Comparison of ENCODE assay signal across 8 mouse cellular contexts in the genomic region with DNA sequence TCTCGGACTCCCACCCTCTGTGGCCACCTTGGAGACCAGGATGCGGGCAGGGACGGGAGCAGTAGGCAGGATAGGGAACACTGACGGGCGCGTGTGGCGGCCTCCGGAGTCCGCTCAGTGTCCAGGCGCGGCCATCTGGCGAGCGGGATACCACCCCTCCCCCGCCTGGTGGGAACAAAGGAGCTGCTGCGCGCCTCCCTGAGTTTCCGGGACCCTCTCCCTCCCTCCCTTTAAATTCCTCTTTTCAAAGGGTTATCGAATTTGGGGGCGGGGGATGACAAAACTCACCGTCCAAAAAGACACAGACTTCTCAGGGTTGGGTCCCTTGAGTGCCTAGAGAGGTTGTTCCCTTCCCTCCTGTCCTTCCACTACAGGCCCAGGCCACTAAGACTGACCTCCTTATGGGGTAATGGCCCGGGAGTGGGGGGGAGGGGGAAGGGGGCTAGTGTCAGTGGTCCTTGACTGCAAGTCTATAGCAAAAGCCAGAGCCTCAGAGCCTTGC. TPM values are rescaled to one million over a fixed set of nuclear protein-coding genes. Genes with fewer than 3 reads are reported as not detected.
DNase-seq lines count a peak whose midpoint lies in the region; ATAC-seq and TF ChIP-seq lines count a peak whose summit lies in the region.

No protein-coding gene starts in this region.

- H3K4me2 ChIP-seq in liver, embryonic 11.5 days: peak overlapping the region; percentile 89

- H3K9me3 ChIP-seq in forebrain, embryonic 10.5 days: no peaks in the 10 kb centered on the region
- H3K9me3 ChIP-seq in liver, embryonic 11.5 days (ENCODE audit: control insufficient read depth, low read length): no peaks in the 10 kb centered on the region

- under 1% methylated on average over 21 of the region's 21 CpGs for WGBS in forebrain, embryonic 10.5 days
- 1% methylated on average over 21 of the region's 21 CpGs for WGBS in liver, embryonic 11.5 days

- peaks cover 31% of the 10 kb centered on the region for H3K36me3 ChIP-seq in C2C12 (ENCODE audit: control insufficient read depth, insufficient read depth)
- H3K36me3 ChIP-seq in forebrain, embryonic 10.5 days (replicated peaks): peaks cover 42% of the 10 kb centered on the region
- peaks cover 25% of the 10 kb centered on the region for H3K36me3 ChIP-seq in liver, embryonic 11.5 days (ENCODE audit: control insufficient read depth, insufficient read depth, low read length)

- intact Hi-C loops in gastrocnemius, adult 2 months (cut with DNase I): no loop called here
- intact Hi-C loops in left cerebral cortex, postnatal 25 days (cut with DNase I): no loop called here
- intact Hi-C loops in left cerebral cortex, postnatal 36 days (cut with DNase I): loop anchor here (2.0 kb wide), 1 partner anchor 40 kb away; the partner anchor contains the start of genes Gps1 and Rfng

- peaks cover 37% of the 10 kb centered on the region for H3K79me3 ChIP-seq in C2C12 (ENCODE audit: low read depth)

- peaks cover 41% of the 10 kb centered on the region for H3K79me2 ChIP-seq in C2C12 (ENCODE audit: control insufficient read depth, insufficient read depth)

- H3K4me3 ChIP-seq in gastrocnemius, adult 2 months: peak overlapping the region; percentile 95
- peak overlapping the region; percentile 96 for H3K4me3 ChIP-seq in C2C12 (ENCODE audit: insufficient read depth, poor library complexity, severe bottlenecking)
- H3K4me3 ChIP-seq in forebrain, embryonic 10.5 days: peak overlapping the region; percentile 94
- peak overlapping the region; percentile 81 for H3K4me3 ChIP-seq in liver, embryonic 11.5 days (ENCODE audit: low read depth, low read length)

- peaks cover 63% of the 10 kb centered on the region for H3K4me1 ChIP-seq in forebrain, embryonic 10.5 days
- peaks cover 33% of the 10 kb centered on the region for H3K4me1 ChIP-seq in liver, embryonic 11.5 days (replicated peaks; ENCODE audit: control insufficient read depth, insufficient read depth, low read length)

- no peak for DNase-seq in gastrocnemius, adult 2 months
- no peak for DNase-seq in gastrocnemius, postnatal 25 days
- DNase-seq in forebrain, embryonic 10.5 days (ENCODE audit: extremely low spot score, low spot score): no peak
- no peak for DNase-seq in liver, embryonic 11.5 days (ENCODE audit: low spot score)
- DNase-seq in yolk sac, embryonic 10.5 days (ENCODE audit: low spot score): no peak
- no peak for DNase-seq in left cerebral cortex, postnatal 25 days (ENCODE audit: low spot score in 2 of 2)
- no peak for DNase-seq in left cerebral cortex, postnatal 36 days (ENCODE audit: low spot score in 2 of 2)

- H3K27ac ChIP-seq in gastrocnemius, adult 2 months: peak overlapping the region; percentile 85
- peak overlapping the region; percentile 99 for H3K27ac ChIP-seq in forebrain, embryonic 10.5 days
- peak overlapping the region; percentile 81 for H3K27ac ChIP-seq in liver, embryonic 11.5 days (ENCODE audit: low read depth, low read length)

- TF ChIP-seq CTCF in gastrocnemius, adult 2 months (IDR thresholded peaks at IDR 0.05): no peak
- no peak for TF ChIP-seq CTCF in C2C12 (IDR thresholded peaks at IDR 0.05; ENCODE audit: control insufficient read depth, insufficient read depth, insufficient read length)

- H3K27me3 ChIP-seq in C2C12 (ENCODE audit: control insufficient read depth, insufficient read depth, insufficient read length): no peaks in the 10 kb centered on the region
- H3K27me3 ChIP-seq in forebrain, embryonic 10.5 days (ENCODE audit: poor library complexity, severe bottlenecking): no peaks in the 10 kb centered on the region
- no peaks in the 10 kb centered on the region for H3K27me3 ChIP-seq in liver, embryonic 11.5 days (replicated peaks; ENCODE audit: control insufficient read depth, insufficient read depth, low read length)

- H3ac ChIP-seq in C2C12 (ENCODE audit: control insufficient read depth, insufficient read length, low read depth): peak overlapping the region; percentile 78

- H3K9ac ChIP-seq in liver, embryonic 11.5 days (ENCODE audit: low read depth, low read length): peak overlapping the region; percentile 89

- ATAC-seq in liver, embryonic 11.5 days (replicated peaks; ENCODE audit: low FRiP score): no peak; the same call in 1 of the 2 replicates

TF ChIP-seq in C2C12, 6 proteins besides CTCF, POLR2A, EP300 and RAD21:
- TF ChIP-seq USF1 (IDR thresholded peaks at IDR 0.05; ENCODE audit: low read depth): no peak
- no peak for TF ChIP-seq MYOD1 (IDR thresholded peaks at IDR 0.05; ENCODE audit: control insufficient read depth, insufficient read length, low read depth)
- no peak for TF ChIP-seq CEBPB (IDR thresholded peaks at IDR 0.05; ENCODE audit: low read depth)
- TF ChIP-seq MAX (IDR thresholded peaks at IDR 0.05): no peak
- TF ChIP-seq FOSL1 (IDR thresholded peaks at IDR 0.05; ENCODE audit: insufficient read depth, low read length, poor library complexity, severe bottlenecking): no peak
- no peak for TF ChIP-seq MYOG (IDR thresholded peaks at IDR 0.05; ENCODE audit: control insufficient read depth, extremely low read depth, insufficient read length)
TF ChIP-seq in C2C12: peak in this region for 0.

RNA-seq across cellular contexts. Expression of gene Fasn, which starts 0.5 kb away (rescaled TPM):
- 10 to 100 TPM in 1 of 2 experiments, 1 to 10 TPM in 1; 6.8 to 20.0 TPM for total RNA-seq in gastrocnemius, adult 2 months (2021)
- total RNA-seq in gastrocnemius, postnatal 25 days (2021): 10 to 100 TPM; 11.1 to 59.9 TPM
- 199 TPM for polyA plus RNA-seq in C2C12 (2012; fragmentation: generic; extraction: Trizol)
- 134 and 144 TPM in 2 replicates for polyA plus RNA-seq in forebrain, embryonic 10.5 days (2016; fragmentation: Nextera tagmentation; extraction: Ambion mirVana)
- polyA plus RNA-seq in liver, embryonic 11.5 days (2014; fragmentation: Nextera tagmentation; extraction: Ambion mirVana): 71.3 and 80.0 TPM in 2 replicates
- 100 to 1,000 TPM; 168 to 171 TPM for total RNA-seq in left cerebral cortex, postnatal 25 days (2021)
- total RNA-seq in left cerebral cortex, postnatal 36 days (2021): 100 to 1,000 TPM; 182 to 190 TPM

RNA-seq across cellular contexts. Expression of gene Dus1l, which starts 28.6 kb away (rescaled TPM):
- 10 to 100 TPM; 31.2 to 31.5 TPM for total RNA-seq in gastrocnemius, adult 2 months (2021)
- total RNA-seq in gastrocnemius, postnatal 25 days (2021): 10 to 100 TPM; 32.6 to 36.2 TPM
- 64.7 TPM for polyA plus RNA-seq in C2C12 (2012; fragmentation: generic; extraction: Trizol)
- polyA plus RNA-seq in forebrain, embryonic 10.5 days (2016; fragmentation: Nextera tagmentation; extraction: Ambion mirVana): 110 and 111 TPM in 2 replicates
- 132 and 139 TPM in 2 replicates for polyA plus RNA-seq in liver, embryonic 11.5 days (2014; fragmentation: Nextera tagmentation; extraction: Ambion mirVana)
- 10 to 100 TPM; 40.0 to 42.8 TPM for total RNA-seq in left cerebral cortex, postnatal 25 days (2021)
- total RNA-seq in left cerebral cortex, postnatal 36 days (2021): 10 to 100 TPM; 39.4 to 42.4 TPM

RNA-seq across cellular contexts. Expression of gene Gps1, which starts 40.8 kb away (rescaled TPM):
- 10 to 100 TPM; 57.9 to 65.2 TPM for total RNA-seq in gastrocnemius, adult 2 months (2021)
- 10 to 100 TPM; 50.3 to 53.0 TPM for total RNA-seq in gastrocnemius, postnatal 25 days (2021)
- polyA plus RNA-seq in C2C12 (2012; fragmentation: generic; extraction: Trizol): 187 TPM
- 281 and 283 TPM in 2 replicates for polyA plus RNA-seq in forebrain, embryonic 10.5 days (2016; fragmentation: Nextera tagmentation; extraction: Ambion mirVana)
- 209 and 210 TPM in 2 replicates for polyA plus RNA-seq in liver, embryonic 11.5 days (2014; fragmentation: Nextera tagmentation; extraction: Ambion mirVana)
- total RNA-seq in left cerebral cortex, postnatal 25 days (2021): 100 to 1,000 TPM; 139 to 143 TPM
- total RNA-seq in left cerebral cortex, postnatal 36 days (2021): 100 to 1,000 TPM; 130 to 153 TPM

RNA-seq across cellular contexts. Expression of gene Rfng, which starts 40.8 kb away (rescaled TPM):
- 10 to 100 TPM; 11.7 to 14.1 TPM for total RNA-seq in gastrocnemius, adult 2 months (2021)
- total RNA-seq in gastrocnemius, postnatal 25 days (2021): 10 to 100 TPM in 1 of 2 experiments, 1 to 10 TPM in 1; 9.6 to 11.0 TPM
- polyA plus RNA-seq in C2C12 (2012; fragmentation: generic; extraction: Trizol): 17.6 TPM
- polyA plus RNA-seq in forebrain, embryonic 10.5 days (2016; fragmentation: Nextera tagmentation; extraction: Ambion mirVana): 39.1 and 43.3 TPM in 2 replicates
- 30.3 and 33.4 TPM in 2 replicates for polyA plus RNA-seq in liver, embryonic 11.5 days (2014; fragmentation: Nextera tagmentation; extraction: Ambion mirVana)
- total RNA-seq in left cerebral cortex, postnatal 25 days (2021): 10 to 100 TPM; 62.9 to 63.3 TPM
- 10 to 100 TPM; 63.7 to 65.9 TPM for total RNA-seq in left cerebral cortex, postnatal 36 days (2021)
